Mouse (Mus musculus): ENCODE results near the gene Pax4. TPM values are rescaled to one million over a fixed set of nuclear protein-coding genes. Genes with fewer than 3 reads are reported as not detected.

Gene Pax4
- polyA plus RNA-seq, 1 experiment, result not detected

- peak overlapping the region; percentile 55; the same call in 1 of the 2 replicates for H3K27ac ChIP-seq (ENCODE audit: control insufficient read depth, insufficient read depth, low read length)
- H3K4me1 ChIP-seq (replicated peaks; ENCODE audit: control insufficient read depth, insufficient read depth, low read length), result peaks cover 34% of the 10 kb centered on the region
- no peak for DNase-seq
- TF ChIP-seq POLR2A (IDR thresholded peaks at IDR 0.05; ENCODE audit: control insufficient read depth, extremely low read depth, insufficient read depth, low read length, poor library complexity), result no peak
- no peak for TF ChIP-seq CTCF (IDR thresholded peaks at IDR 0.05; ENCODE audit: borderline replicate concordance, control insufficient read depth, extremely low read depth, insufficient read depth, low read length, poor library complexity)
- no peaks in the 10 kb centered on the region for H3K27me3 ChIP-seq (ENCODE audit: control insufficient read depth, insufficient read depth, low read length)
- WGBS, result 76% methylated on average over 15 of the region's 15 CpGs
- peaks cover 17% of the 10 kb centered on the region for H3K36me3 ChIP-seq (ENCODE audit: control insufficient read depth, insufficient read depth, low read length)
- no peak overlapping the region for H3K4me3 ChIP-seq (ENCODE audit: control insufficient read depth, insufficient read depth, low read length)
Measured at GRCm38 (mm10) chr6:28422651-28423290, 26.4 kb downstream of the Pax4 start.

- peak; percentile 96 for DNase-seq
- no peaks in the 10 kb centered on the region for H3K27me3 ChIP-seq (ENCODE audit: control insufficient read depth, insufficient read depth, low read length)
- peak overlapping the region; percentile 96 for H3K4me3 ChIP-seq (ENCODE audit: control insufficient read depth, insufficient read depth, low read length)
- TF ChIP-seq POLR2A (IDR thresholded peaks at IDR 0.05; ENCODE audit: control insufficient read depth, extremely low read depth, insufficient read depth, low read length, poor library complexity), result peak; percentile 50; the same call in 1 of the 2 replicates
- peak; percentile 80 for TF ChIP-seq CTCF (IDR thresholded peaks at IDR 0.05; ENCODE audit: borderline replicate concordance, control insufficient read depth, extremely low read depth, insufficient read depth, low read length, poor library complexity)
- peaks cover 25% of the 10 kb centered on the region for H3K36me3 ChIP-seq (ENCODE audit: control insufficient read depth, insufficient read depth, low read length)
- peaks cover 28% of the 10 kb centered on the region for H3K4me1 ChIP-seq (replicated peaks; ENCODE audit: control insufficient read depth, insufficient read depth, low read length)
- no peak overlapping the region for H3K27ac ChIP-seq (ENCODE audit: control insufficient read depth, insufficient read depth, low read length)
- WGBS, result 2% methylated on average over 27 of the region's 27 CpGs
Measured at GRCm38 (mm10) chr6:28421469-28422000, 27.6 kb downstream of the Pax4 start.

- Histone ChIP-seq H3K36me3 (ENCODE audit: control insufficient read depth, insufficient read depth, low read length) (peaks cover 25% of the 10 kb centered on the region), H3K27ac (ENCODE audit: control insufficient read depth, insufficient read depth, low read length) (no peak overlapping the region), H3K4me3 (ENCODE audit: control insufficient read depth, insufficient read depth, low read length) (peak overlapping the region; percentile 96), H3K27me3 (ENCODE audit: control insufficient read depth, insufficient read depth, low read length) (no peaks in the 10 kb centered on the region), H3K4me1 (replicated peaks; ENCODE audit: control insufficient read depth, insufficient read depth, low read length) (peaks cover 22% of the 10 kb centered on the region)
- TF ChIP-seq POLR2A (IDR thresholded peaks at IDR 0.05; ENCODE audit: control insufficient read depth, extremely low read depth, insufficient read depth, low read length, poor library complexity) (no peak), CTCF (IDR thresholded peaks at IDR 0.05; ENCODE audit: borderline replicate concordance, control insufficient read depth, extremely low read depth, insufficient read depth, low read length, poor library complexity) (no peak)
- 56% methylated on average over 13 of the region's 13 CpGs for WGBS
- DNase-seq, result no peak
Measured at GRCm38 (mm10) chr6:28420865-28421264, 28.3 kb downstream of the Pax4 start.

- TF ChIP-seq CTCF (IDR thresholded peaks at IDR 0.05; ENCODE audit: borderline replicate concordance, control insufficient read depth, extremely low read depth, insufficient read depth, low read length, poor library complexity) (no peak), POLR2A (IDR thresholded peaks at IDR 0.05; ENCODE audit: control insufficient read depth, extremely low read depth, insufficient read depth, low read length, poor library complexity) (no peak)
- no peaks in the 10 kb centered on the region for H3K27me3 ChIP-seq (ENCODE audit: control insufficient read depth, insufficient read depth, low read length)
- H3K27ac ChIP-seq (ENCODE audit: control insufficient read depth, insufficient read depth, low read length), result no peak overlapping the region
- H3K4me3 ChIP-seq (ENCODE audit: control insufficient read depth, insufficient read depth, low read length), result no peak overlapping the region
- H3K4me1 ChIP-seq (replicated peaks; ENCODE audit: control insufficient read depth, insufficient read depth, low read length), result peaks cover 22% of the 10 kb centered on the region
- H3K36me3 ChIP-seq (ENCODE audit: control insufficient read depth, insufficient read depth, low read length), result peaks cover 26% of the 10 kb centered on the region
- DNase-seq, result no peak
- WGBS, result 88% methylated on average over 17 of the region's 17 CpGs
Measured at GRCm38 (mm10) chr6:28420361-28420760, 28.8 kb downstream of the Pax4 start.

GRCm38 (mm10) chr6:28419673-28420072 lies 29.5 kb downstream of the Pax4 start:
- peaks cover 21% of the 10 kb centered on the region for H3K4me1 ChIP-seq (replicated peaks; ENCODE audit: control insufficient read depth, insufficient read depth, low read length)
- no peak overlapping the region for H3K27ac ChIP-seq (ENCODE audit: control insufficient read depth, insufficient read depth, low read length)
- H3K36me3 ChIP-seq (ENCODE audit: control insufficient read depth, insufficient read depth, low read length), result peaks cover 26% of the 10 kb centered on the region
- 93% methylated on average over 2 of the region's 2 CpGs for WGBS
- no peak overlapping the region for H3K4me3 ChIP-seq (ENCODE audit: control insufficient read depth, insufficient read depth, low read length)
- no peak for TF ChIP-seq CTCF (IDR thresholded peaks at IDR 0.05; ENCODE audit: borderline replicate concordance, control insufficient read depth, extremely low read depth, insufficient read depth, low read length, poor library complexity)
- TF ChIP-seq POLR2A (IDR thresholded peaks at IDR 0.05; ENCODE audit: control insufficient read depth, extremely low read depth, insufficient read depth, low read length, poor library complexity), result no peak
- H3K27me3 ChIP-seq (ENCODE audit: control insufficient read depth, insufficient read depth, low read length), result no peaks in the 10 kb centered on the region
- no peak for DNase-seq

GRCm38 (mm10) chr6:28418449-28418848 lies 30.7 kb downstream of the Pax4 start:
- WGBS, result 92% methylated on average over 14 of the region's 14 CpGs
- peaks cover 14% of the 10 kb centered on the region for H3K4me1 ChIP-seq (replicated peaks; ENCODE audit: control insufficient read depth, insufficient read depth, low read length)
- no peak overlapping the region for H3K4me3 ChIP-seq (ENCODE audit: control insufficient read depth, insufficient read depth, low read length)
- TF ChIP-seq CTCF (IDR thresholded peaks at IDR 0.05; ENCODE audit: borderline replicate concordance, control insufficient read depth, extremely low read depth, insufficient read depth, low read length, poor library complexity) (no peak), POLR2A (IDR thresholded peaks at IDR 0.05; ENCODE audit: control insufficient read depth, extremely low read depth, insufficient read depth, low read length, poor library complexity) (no peak)
- H3K27me3 ChIP-seq (ENCODE audit: control insufficient read depth, insufficient read depth, low read length), result no peaks in the 10 kb centered on the region
- peaks cover 26% of the 10 kb centered on the region for H3K36me3 ChIP-seq (ENCODE audit: control insufficient read depth, insufficient read depth, low read length)
- no peak overlapping the region for H3K27ac ChIP-seq (ENCODE audit: control insufficient read depth, insufficient read depth, low read length)
- no peak for DNase-seq

Measured in thymus, adult 2 months (tissue).